Mouse (Mus musculus) ES-Bruce4 (cell line): ENCODE measurements around the gene Mad2l1bp.

ENCODE experiments used
- CTCF ChIP-seq: IDR thresholded peaks from one replicate; pipeline ENCODE4 v1.8.1; 2011; ENCODE audit warnings: low read depth, low read length
- POLR2A ChIP-seq: IDR thresholded peaks from one replicate; pipeline ENCODE4 v1.8.1; 2011; ENCODE audit warnings: low read length; ENCODE audit not compliant: insufficient read depth

GRCm38 (mm10) chr17:46108286-46108685, 45.1 kb downstream of the Mad2l1bp start:
- no peak for TF ChIP-seq CTCF
- TF ChIP-seq POLR2A, result no peak
